Mouse (Mus musculus) lung, adult 2 months (tissue): ENCODE results near the gene Gm5767.

Experiments used
- CTCF ChIP-seq: fragments of 200-500 bp; IDR thresholded peaks from 2 replicates; pipeline ENCODE4 v1.5.1; 2011; ENCODE audit warnings: mild to moderate bottlenecking, low read length, control low read depth; ENCODE audit not compliant: insufficient read depth
- POLR2A ChIP-seq: fragments of 200-500 bp; IDR thresholded peaks from 2 replicates; pipeline ENCODE4 v1.6.1; 2011; ENCODE audit warnings: low read depth, mild to moderate bottlenecking, control low read depth, low read length, borderline replicate concordance; ENCODE audit errors: extremely low read depth

DNA sequence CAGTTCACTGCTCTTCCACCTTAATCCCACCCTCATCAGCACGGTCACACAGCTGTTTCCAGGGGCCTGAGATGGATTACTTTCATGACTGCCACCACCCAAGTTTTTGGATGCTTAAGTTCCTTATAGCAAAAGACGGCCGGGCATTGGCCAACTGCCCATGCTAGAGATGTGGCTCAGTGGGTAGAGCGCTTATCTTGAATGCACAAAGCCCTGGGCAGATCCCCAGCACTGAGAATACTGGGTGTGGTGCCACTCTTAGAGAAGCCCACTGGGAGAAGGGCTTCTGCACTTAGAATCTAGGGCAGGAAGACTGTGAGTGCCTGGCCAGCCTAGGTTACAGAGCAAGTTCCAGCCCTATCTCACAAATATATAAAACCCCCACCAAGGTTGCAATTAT lies 1.9 kb upstream of the Gm5767 start:
- TF ChIP-seq POLR2A = no peak
- TF ChIP-seq CTCF = no peak
